Mouse (Mus musculus) hindbrain, embryonic 11.5 days (tissue): ENCODE results near the gene Vwa8. TPM values are rescaled to one million over a fixed set of nuclear protein-coding genes. Genes with fewer than 3 reads are reported as not detected.

Experiments
- ATAC-seq: fragments of 200-750 bp; cut with Nextera tagmentation; 2 replicates; pipeline ENCODE4 v1.8.0; 2017; ENCODE audit warnings: mild to moderate bottlenecking, moderate TSS enrichment, moderate library complexity; ENCODE audit not compliant: low FRiP score
- DNase-seq: peaks from one replicate; pipeline ENCODE4 v3.0.0-alpha.2; 2015; ENCODE audit warnings: low spot score
- H3K27ac ChIP-seq: fragments of 300-500 bp; sonication (generic); 2 replicates; pipeline ENCODE4 v1.5.1; 2014; ENCODE audit warnings: mild to moderate bottlenecking, low read depth, low read length
- H3K27me3 ChIP-seq: fragments of 300-500 bp; sonication (generic); 2 replicates; pipeline ENCODE4 v1.6.1; 2014; ENCODE audit warnings: mild to moderate bottlenecking, low read length, moderate library complexity, mixed read lengths; ENCODE audit not compliant: control insufficient read depth, insufficient read depth
- H3K36me3 ChIP-seq: fragments of 300-500 bp; sonication (generic); 2 replicates; pipeline ENCODE4 v1.6.1; 2014; ENCODE audit warnings: mild to moderate bottlenecking, low read length, moderate library complexity, mixed read lengths; ENCODE audit not compliant: control insufficient read depth, insufficient read depth
- H3K4me1 ChIP-seq: fragments of 300-500 bp; sonication (generic); replicated peaks from 2 replicates; pipeline ENCODE4 v1.6.1; 2014; ENCODE audit warnings: low read length, mixed read lengths; ENCODE audit not compliant: control insufficient read depth, insufficient read depth
- H3K4me2 ChIP-seq: fragments of 300-500 bp; sonication (generic); replicated peaks from 2 replicates; pipeline ENCODE4 v1.6.1; 2014; ENCODE audit warnings: mild to moderate bottlenecking, low read depth, low read length
- H3K4me3 ChIP-seq: fragments of 300-500 bp; sonication (generic); 2 replicates; pipeline ENCODE4 v1.5.1; 2014; ENCODE audit warnings: low read depth, low read length
- H3K9ac ChIP-seq: fragments of 300-500 bp; sonication (generic); 2 replicates; pipeline ENCODE4 v1.6.1; 2014; ENCODE audit warnings: low read depth, low read length
- H3K9me3 ChIP-seq: fragments of 300-500 bp; sonication (generic); 2 replicates; pipeline ENCODE4 v1.6.1; 2016; ENCODE audit warnings: low read length; ENCODE audit not compliant: control insufficient read depth
- WGBS: fragments of 180-500 bp; shearing (Covaris S2); extraction: QIAGEN DNeasy Blood & Tissue Kit; methylation state at CpG from one replicate; pipeline ENCODE4 v1.1.7; 2014; 5-methylcytosine and 5-hydroxymethylcytosine counted together
- polyA plus RNA-seq: library from polyadenylated mRNA; unstranded; fragments of >200 nt; fragmentation: Nextera tagmentation; extraction: Ambion mirVana; gene quantifications from 2 replicates; pipeline ENCODE4 v1.2.1, GENCODE M21; 2014

Vwa8 gene
- polyA plus RNA-seq, 1 experiment from 2014 or later: 7.2 TPM

DNA sequence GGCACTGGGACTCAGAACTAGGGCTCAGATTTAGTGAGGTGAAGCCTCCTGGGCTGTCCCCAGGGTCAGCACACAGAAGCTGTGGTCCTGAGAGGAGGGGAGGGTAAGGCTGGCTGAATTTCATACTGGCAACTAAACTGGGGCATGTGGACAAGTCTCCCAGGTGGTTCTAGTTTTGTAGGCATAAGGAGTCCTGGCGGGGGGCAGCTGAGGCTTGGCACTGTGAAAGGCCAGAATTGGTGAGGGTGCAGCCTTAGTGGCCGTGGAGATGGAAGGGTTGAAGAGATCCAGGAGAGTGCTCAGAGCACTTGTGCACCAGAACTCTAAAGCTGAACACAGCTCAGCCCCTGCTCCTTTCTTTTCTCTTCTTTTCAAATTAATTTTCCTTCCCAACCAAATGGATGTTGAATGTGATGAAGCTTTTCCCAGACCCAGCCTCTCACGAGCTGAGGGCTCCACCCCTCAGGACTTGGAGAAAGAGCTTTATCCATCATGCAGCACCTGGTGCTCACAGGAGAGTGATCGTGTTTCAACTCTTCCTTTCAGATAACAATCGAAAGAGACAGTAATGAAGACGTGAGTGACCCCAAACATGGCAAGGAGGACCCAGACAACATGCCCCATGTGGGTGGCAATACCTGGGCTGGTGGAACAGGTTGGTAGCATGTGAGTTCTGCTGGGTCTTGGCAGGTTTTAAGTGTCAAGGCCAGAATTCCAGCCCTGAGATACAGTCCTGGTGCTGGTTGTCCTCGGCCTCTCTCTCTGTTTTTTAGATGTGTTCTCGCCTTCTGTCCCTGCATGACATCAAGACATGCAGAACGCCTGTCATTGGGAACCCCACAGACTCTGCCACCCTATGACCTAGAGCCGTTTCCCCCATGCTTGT, 307.9 kb downstream of the Vwa8 start:
- no peak for ATAC-seq
- DNase-seq: no peak
- WGBS: 78% methylated on average over 10 of the region's 10 CpGs
- H3K27me3 ChIP-seq: no peaks in the 10 kb centered on the region
- H3K4me1 ChIP-seq: no peaks in the 10 kb centered on the region
- H3K4me2 ChIP-seq: no peak overlapping the region
- no peaks in the 10 kb centered on the region for H3K9me3 ChIP-seq
- no peaks in the 10 kb centered on the region for H3K36me3 ChIP-seq
- no peak overlapping the region for H3K9ac ChIP-seq
- H3K4me3 ChIP-seq: no peak overlapping the region
- no peak overlapping the region for H3K27ac ChIP-seq

DNA sequence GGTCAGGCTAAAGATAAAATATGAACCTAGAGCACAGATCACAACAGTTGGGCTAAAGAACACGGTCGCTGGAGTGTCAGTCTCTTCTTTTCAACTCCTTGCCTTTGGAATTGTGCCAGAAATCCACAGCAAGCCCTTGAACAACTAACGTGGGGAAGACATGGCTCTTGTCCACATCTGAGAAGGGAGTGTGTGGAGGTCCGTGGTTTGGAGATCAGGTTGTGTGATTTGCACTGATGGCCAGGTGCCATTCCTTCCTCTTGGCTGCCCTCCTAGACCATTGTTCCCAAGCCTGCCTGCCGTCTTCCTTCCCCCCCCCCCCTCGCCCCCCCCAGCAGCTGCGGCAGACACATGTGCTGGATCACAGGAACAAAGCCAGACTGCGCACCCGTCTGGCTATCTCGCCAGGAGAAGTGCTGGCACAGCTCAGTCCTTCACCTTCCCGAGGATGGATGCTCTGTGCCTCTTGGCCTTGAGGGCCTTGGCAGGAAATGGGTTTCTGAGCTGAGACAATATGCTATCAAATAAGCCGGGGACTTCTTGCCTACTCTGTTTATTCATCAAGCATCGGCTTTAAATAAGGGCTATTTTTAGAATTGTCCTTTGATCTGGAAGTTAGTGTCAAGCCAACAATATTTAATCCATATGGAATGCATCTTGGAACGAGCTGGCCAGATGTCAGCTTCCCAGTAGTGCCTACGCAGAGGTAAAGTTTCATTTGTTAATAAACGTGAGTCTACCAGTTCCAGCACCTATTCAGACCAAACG, 308.8 kb downstream of the Vwa8 start:
- no peaks in the 10 kb centered on the region for H3K4me1 ChIP-seq
- no peak for ATAC-seq
- H3K36me3 ChIP-seq: no peaks in the 10 kb centered on the region
- no peak overlapping the region for H3K4me3 ChIP-seq
- no peak for DNase-seq
- H3K27ac ChIP-seq: no peak overlapping the region
- no peak overlapping the region for H3K9ac ChIP-seq
- 67% methylated on average over 16 of the region's 17 CpGs for WGBS
- H3K27me3 ChIP-seq: no peaks in the 10 kb centered on the region
- no peaks in the 10 kb centered on the region for H3K9me3 ChIP-seq
- no peak overlapping the region for H3K4me2 ChIP-seq

DNA sequence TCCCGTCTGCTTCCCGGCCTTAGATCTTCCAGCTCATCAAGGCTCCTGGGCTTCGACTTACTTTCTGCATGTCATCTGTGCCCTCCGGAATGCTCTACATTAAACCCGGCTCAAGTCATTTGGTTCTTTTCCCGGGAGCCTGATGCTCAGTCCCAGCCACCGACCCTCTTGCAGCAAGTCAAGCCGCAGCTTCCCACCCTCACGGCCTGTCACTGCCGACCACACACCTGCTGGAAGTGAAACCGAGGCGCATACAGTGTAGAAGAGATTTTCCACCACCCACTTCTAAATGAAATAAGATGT, 309.3 kb downstream of the Vwa8 start:
- ATAC-seq: no peak
- DNase-seq: no peak
- Histone ChIP-seq H3K4me2 (no peak overlapping the region), H3K9ac (no peak overlapping the region), H3K36me3 (no peaks in the 10 kb centered on the region), H3K9me3 (no peaks in the 10 kb centered on the region), H3K4me1 (no peaks in the 10 kb centered on the region), H3K4me3 (no peak overlapping the region), H3K27ac (no peak overlapping the region), H3K27me3 (no peaks in the 10 kb centered on the region)
- 86% methylated on average over 12 of the region's 12 CpGs for WGBS

DNA sequence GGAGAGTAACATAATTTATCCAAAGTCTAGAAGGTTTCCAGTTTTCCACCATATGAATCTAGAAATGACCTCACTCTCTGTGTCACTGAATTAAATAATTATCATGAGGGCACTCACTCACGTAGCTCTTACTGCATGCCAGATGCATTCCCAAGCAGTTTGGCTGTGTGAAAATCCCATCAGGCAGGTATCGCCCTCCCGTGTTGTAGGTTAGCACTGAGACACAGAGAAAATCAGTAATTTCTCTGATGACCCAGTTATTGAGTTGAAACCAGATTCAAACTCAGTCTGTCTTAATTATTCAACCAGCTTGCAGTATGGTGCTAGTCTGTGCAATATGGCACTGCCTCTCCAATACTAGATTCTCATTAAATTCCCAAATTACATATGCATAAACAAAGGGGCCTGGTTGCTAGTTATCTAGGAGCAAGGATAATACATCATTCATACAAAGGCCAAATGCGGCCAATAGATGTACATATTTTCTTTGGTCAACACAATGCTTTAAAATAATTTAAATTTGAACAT, 309.9 kb downstream of the Vwa8 start:
- Histone ChIP-seq H3K9me3 (no peaks in the 10 kb centered on the region), H3K4me3 (no peak overlapping the region), H3K36me3 (no peaks in the 10 kb centered on the region), H3K27ac (no peak overlapping the region), H3K4me2 (no peak overlapping the region), H3K9ac (no peak overlapping the region), H3K27me3 (no peaks in the 10 kb centered on the region), H3K4me1 (no peaks in the 10 kb centered on the region)
- no peak for ATAC-seq
- WGBS: 93% methylated on average over 4 of the region's 4 CpGs
- no peak for DNase-seq

DNA sequence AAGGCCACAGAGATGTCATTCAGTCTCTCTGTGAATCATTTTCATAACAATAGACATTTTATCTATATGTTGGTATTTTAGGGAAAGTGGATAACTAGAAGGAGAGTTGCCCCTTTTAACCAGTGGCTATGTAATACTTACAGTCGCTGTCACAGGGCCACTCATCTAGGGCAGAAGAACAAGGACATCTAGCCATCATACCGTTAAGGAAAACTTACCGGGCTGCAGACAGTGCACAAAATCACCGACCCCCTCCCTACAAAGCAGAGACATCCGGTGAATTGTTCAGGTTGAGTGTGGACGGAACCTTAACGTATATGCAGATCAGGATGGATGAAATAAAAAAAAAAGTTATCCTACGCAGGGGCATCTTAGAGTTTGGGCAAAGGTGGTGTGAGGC, 310.6 kb downstream of the Vwa8 start:
- Histone ChIP-seq H3K27ac (no peak overlapping the region), H3K9me3 (no peaks in the 10 kb centered on the region), H3K36me3 (no peaks in the 10 kb centered on the region), H3K27me3 (no peaks in the 10 kb centered on the region), H3K9ac (no peak overlapping the region), H3K4me2 (no peak overlapping the region), H3K4me3 (no peak overlapping the region), H3K4me1 (no peaks in the 10 kb centered on the region)
- ATAC-seq (no peak), DNase-seq (no peak)
- 95% methylated on average over 8 of the region's 8 CpGs for WGBS

DNA sequence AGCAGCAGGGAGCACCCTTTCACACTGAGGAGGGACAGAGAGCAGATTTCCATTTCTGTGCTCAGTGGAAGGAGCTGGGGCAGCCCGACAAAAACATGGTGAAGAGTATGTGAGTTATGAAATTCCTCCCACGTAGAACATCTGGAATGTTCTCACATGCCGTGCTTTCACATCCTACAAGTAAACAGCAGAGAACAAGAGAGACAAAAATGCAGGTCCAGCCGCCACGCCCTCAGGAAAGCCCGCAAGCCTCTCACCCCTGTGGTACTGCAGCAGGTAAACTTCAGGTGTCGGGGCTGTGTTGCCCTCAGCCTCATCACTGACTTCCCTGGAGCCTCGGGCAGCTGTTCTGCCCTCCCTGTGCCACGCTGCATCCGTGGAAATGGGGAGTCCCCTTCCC, 311.6 kb downstream of the Vwa8 start:
- 78% methylated on average over 10 of the region's 10 CpGs for WGBS
- no peak overlapping the region for H3K4me2 ChIP-seq
- no peak for ATAC-seq
- no peaks in the 10 kb centered on the region for H3K36me3 ChIP-seq
- no peak for DNase-seq
- H3K27ac ChIP-seq: no peak overlapping the region
- H3K27me3 ChIP-seq: no peaks in the 10 kb centered on the region
- H3K9me3 ChIP-seq: no peaks in the 10 kb centered on the region
- no peak overlapping the region for H3K9ac ChIP-seq
- H3K4me3 ChIP-seq: no peak overlapping the region
- no peaks in the 10 kb centered on the region for H3K4me1 ChIP-seq

DNA sequence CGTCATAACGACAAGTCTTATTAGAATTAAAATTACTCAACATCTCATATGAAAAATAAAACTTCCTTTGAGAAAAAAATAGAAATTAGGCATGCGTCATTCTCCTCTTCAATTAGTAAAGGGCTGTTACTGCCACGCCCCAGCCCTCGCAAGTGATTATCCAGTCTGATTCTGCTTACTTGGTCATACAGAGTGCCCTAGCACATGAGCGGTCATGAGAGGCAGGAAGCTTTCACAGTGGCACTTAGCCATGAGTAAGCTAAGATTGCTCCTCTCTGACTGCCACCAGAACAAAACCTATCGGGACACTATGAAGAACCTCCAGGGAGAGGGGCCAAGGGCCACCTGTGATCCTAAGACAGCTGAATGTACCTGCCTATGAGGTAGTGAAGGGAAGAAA, 312.1 kb downstream of the Vwa8 start:
- Histone ChIP-seq H3K4me3 (no peak overlapping the region), H3K4me2 (no peak overlapping the region), H3K4me1 (no peaks in the 10 kb centered on the region), H3K36me3 (no peaks in the 10 kb centered on the region), H3K27me3 (no peaks in the 10 kb centered on the region), H3K9me3 (no peaks in the 10 kb centered on the region), H3K27ac (no peak overlapping the region), H3K9ac (no peak overlapping the region)
- DNase-seq (no peak), ATAC-seq (no peak)
- WGBS: 92% methylated on average over 7 of the region's 7 CpGs

DNA sequence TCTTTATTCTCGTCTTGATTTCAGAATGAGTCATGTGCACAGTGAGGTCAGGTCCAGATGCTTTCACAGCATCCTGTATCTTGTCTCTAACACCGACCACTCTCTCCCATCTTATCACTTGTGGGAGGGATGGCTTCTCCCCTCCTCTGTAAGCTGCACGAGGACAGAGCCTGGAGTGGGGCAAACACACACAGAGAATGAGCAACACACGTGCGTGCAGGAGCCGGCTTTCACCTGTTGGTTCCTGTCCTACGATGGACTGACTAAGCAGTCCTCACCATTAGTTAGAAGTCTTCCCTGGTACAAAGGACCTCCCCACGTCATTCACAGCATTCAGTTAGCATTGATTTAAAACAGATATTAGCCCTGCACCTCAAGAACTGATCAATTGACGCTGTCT, 312.9 kb downstream of the Vwa8 start:
- Histone ChIP-seq H3K36me3 (no peaks in the 10 kb centered on the region), H3K27ac (no peak overlapping the region), H3K9ac (no peak overlapping the region), H3K4me3 (no peak overlapping the region), H3K27me3 (no peaks in the 10 kb centered on the region), H3K9me3 (no peaks in the 10 kb centered on the region), H3K4me2 (no peak overlapping the region), H3K4me1 (no peaks in the 10 kb centered on the region)
- ATAC-seq (no peak), DNase-seq (no peak)
- WGBS: 87% methylated on average over 9 of the region's 9 CpGs

DNA sequence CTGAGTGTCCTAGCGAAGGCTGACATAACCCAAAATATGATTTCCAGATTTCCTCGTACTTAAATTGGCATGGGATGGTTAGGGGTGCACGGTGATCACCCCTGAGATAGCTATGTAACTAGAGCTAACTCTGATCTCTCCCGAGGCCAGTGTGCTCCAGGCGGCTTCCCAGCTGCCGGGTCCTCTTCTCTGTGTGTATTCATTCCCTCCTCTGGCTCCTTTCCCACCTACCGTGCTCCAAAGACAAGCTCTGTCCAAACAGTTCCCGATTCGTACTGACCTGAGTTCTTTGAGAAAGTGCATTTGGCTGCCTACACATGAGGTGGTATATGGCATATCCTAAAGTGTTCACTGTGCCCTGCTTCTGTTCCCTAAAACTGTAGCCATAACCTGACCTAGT, 313.8 kb downstream of the Vwa8 start:
- H3K27ac ChIP-seq: no peak overlapping the region
- no peaks in the 10 kb centered on the region for H3K4me1 ChIP-seq
- H3K36me3 ChIP-seq: no peaks in the 10 kb centered on the region
- DNase-seq: no peak
- WGBS: 66% methylated on average over 9 of the region's 9 CpGs
- no peak overlapping the region for H3K4me2 ChIP-seq
- H3K9ac ChIP-seq: no peak overlapping the region
- no peak overlapping the region for H3K4me3 ChIP-seq
- no peaks in the 10 kb centered on the region for H3K9me3 ChIP-seq
- no peak for ATAC-seq
- H3K27me3 ChIP-seq: no peaks in the 10 kb centered on the region
